Mouse (Mus musculus) kidney, adult 2 months (tissue): ENCODE results near the gene Ears2. TPM values are rescaled to one million over a fixed set of nuclear protein-coding genes. Genes with fewer than 3 reads are reported as not detected.

Source experiments
- DNase-seq: peaks from one replicate; pipeline ENCODE4 v3.0.0; 2021
- H3K27ac ChIP-seq: fragments of 200-500 bp; 2 replicates; pipeline ENCODE4 v1.5.1; 2012; ENCODE audit warnings: low read depth, low read length, control low read depth, inconsistent platforms; ENCODE audit not compliant: insufficient read depth
- H3K27me3 ChIP-seq: fragments of 200-500 bp; replicated peaks from 2 replicates; pipeline ENCODE4 v1.6.1; 2012; ENCODE audit warnings: mild to moderate bottlenecking, moderate library complexity, low read length, inconsistent platforms; ENCODE audit not compliant: control insufficient read depth, insufficient read depth
- H3K36me3 ChIP-seq: fragments of 200-500 bp; 2 replicates; pipeline ENCODE4 v1.6.1; 2012; ENCODE audit warnings: mild to moderate bottlenecking, moderate library complexity, low read length, inconsistent platforms; ENCODE audit not compliant: control insufficient read depth, insufficient read depth
- H3K4me1 ChIP-seq: fragments of 200-500 bp; 2 replicates; pipeline ENCODE4 v1.6.1; 2011; ENCODE audit warnings: low read length; ENCODE audit not compliant: control insufficient read depth, insufficient read depth
- H3K4me3 ChIP-seq: fragments of 200-500 bp; 2 replicates; pipeline ENCODE4 v1.5.1; 2011; ENCODE audit warnings: mild to moderate bottlenecking, low read depth, low read length, control low read depth; ENCODE audit not compliant: insufficient read depth
- CTCF ChIP-seq: fragments of 200-500 bp; conservative IDR thresholded peaks from 2 replicates; pipeline ENCODE4 v1.5.1; 2011; ENCODE audit warnings: low read depth, mild to moderate bottlenecking, control low read depth, low read length, moderate library complexity, mixed read lengths; ENCODE audit not compliant: insufficient read depth, insufficient read length
- POLR2A ChIP-seq: fragments of 200-500 bp; IDR thresholded peaks from one replicate; pipeline ENCODE4 v1.6.1; 2011; ENCODE audit warnings: low read depth, low read length, control low read depth
- WGBS: fragments of 180-500 bp; shearing (Covaris S2); methylation state at CpG from one replicate; pipeline ENCODE4 v1.1.7; 2018; 5-methylcytosine and 5-hydroxymethylcytosine counted together
- polyA plus RNA-seq: library from polyadenylated mRNA; depleted of rRNA; stranded (reverse); fragments of >200 nt; gene quantifications from 2 replicates; pipeline ENCODE4 v1.2.3, GENCODE M21; 2012

Gene Ears2
- polyA plus RNA-seq, 1 experiment, result 9.2 TPM

GRCm38 (mm10) chr7:122045181-122045634 lies 21.9 kb downstream of the Ears2 start:
- peak; percentile 28 for DNase-seq
- no peaks in the 10 kb centered on the region for H3K27me3 ChIP-seq
- no peak overlapping the region for H3K4me3 ChIP-seq
- H3K27ac ChIP-seq, result peak overlapping the region; percentile 16; the same call in 1 of the 2 replicates
- TF ChIP-seq POLR2A (no peak), CTCF (no peak)
- no peaks in the 10 kb centered on the region for H3K4me1 ChIP-seq
- no peaks in the 10 kb centered on the region; the same call in 1 of the 2 replicates for H3K36me3 ChIP-seq
- whole genome bisulfite sequencing, result 52% methylated on average over 4 of the region's 4 CpGs

DNA sequence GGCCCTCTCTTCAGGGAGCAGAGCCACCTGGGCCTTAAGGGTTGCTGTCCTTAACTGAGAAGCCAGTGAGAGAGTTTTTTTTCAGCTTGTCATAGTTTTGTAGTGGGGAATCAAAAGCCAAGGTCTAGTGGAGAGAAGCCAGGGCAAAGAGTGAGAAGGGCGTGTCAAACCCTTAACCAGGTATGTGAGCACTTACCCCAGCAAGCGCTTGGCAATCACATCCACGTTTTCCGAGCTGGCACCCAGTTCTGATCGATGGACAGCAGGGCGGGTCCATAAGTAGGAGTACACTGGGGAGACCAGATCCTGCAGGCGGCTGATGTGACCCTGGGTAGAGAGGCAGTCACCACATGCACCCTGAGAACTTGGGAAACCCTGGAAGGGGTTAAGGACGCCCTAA lies 23.0 kb downstream of the Ears2 start:
- WGBS, result 82% methylated on average over 8 of the region's 8 CpGs
- Histone ChIP-seq H3K4me3 (no peak overlapping the region), H3K36me3 (no peaks in the 10 kb centered on the region; the same call in 1 of the 2 replicates), H3K27me3 (no peaks in the 10 kb centered on the region), H3K4me1 (no peaks in the 10 kb centered on the region), H3K27ac (no peak overlapping the region)
- TF ChIP-seq CTCF, result no peak
- no peak for TF ChIP-seq POLR2A
- DNase-seq, result no peak

- Histone ChIP-seq H3K4me1 (no peaks in the 10 kb centered on the region), H3K27me3 (no peaks in the 10 kb centered on the region), H3K4me3 (no peak overlapping the region), H3K36me3 (no peaks in the 10 kb centered on the region; the same call in 1 of the 2 replicates), H3K27ac (no peak overlapping the region)
- TF ChIP-seq POLR2A (no peak), CTCF (peak; percentile 64)
- no peak for DNase-seq
- WGBS, result 19% methylated on average over 2 of the region's 2 CpGs
Measured at GRCm38 (mm10) chr7:122034348-122034747, 32.7 kb downstream of the Ears2 start.

- no peaks in the 10 kb centered on the region for H3K4me1 ChIP-seq
- no peaks in the 10 kb centered on the region for H3K27me3 ChIP-seq
- no peak overlapping the region for H3K27ac ChIP-seq
- 61% methylated on average over 3 of the region's 3 CpGs for WGBS
- no peak for DNase-seq
- TF ChIP-seq CTCF (no peak), POLR2A (no peak)
- no peak overlapping the region for H3K4me3 ChIP-seq
- H3K36me3 ChIP-seq, result no peaks in the 10 kb centered on the region
Measured at GRCm38 (mm10) chr7:122033371-122033770, 33.7 kb downstream of the Ears2 start.

GRCm38 (mm10) chr7:122022131-122022530 lies 44.9 kb downstream of the Ears2 start:
- WGBS, result 45% methylated on average over 2 of the region's 2 CpGs
- H3K36me3 ChIP-seq, result no peaks in the 10 kb centered on the region
- H3K27me3 ChIP-seq, result no peaks in the 10 kb centered on the region
- H3K4me1 ChIP-seq, result peaks cover 6% of the 10 kb centered on the region; the same call in 1 of the 2 replicates
- peak overlapping the region; percentile 25; the same call in 1 of the 2 replicates for H3K27ac ChIP-seq
- peak; percentile 85 for DNase-seq
- H3K4me3 ChIP-seq, result no peak overlapping the region
- TF ChIP-seq CTCF (no peak), POLR2A (no peak)

DNA sequence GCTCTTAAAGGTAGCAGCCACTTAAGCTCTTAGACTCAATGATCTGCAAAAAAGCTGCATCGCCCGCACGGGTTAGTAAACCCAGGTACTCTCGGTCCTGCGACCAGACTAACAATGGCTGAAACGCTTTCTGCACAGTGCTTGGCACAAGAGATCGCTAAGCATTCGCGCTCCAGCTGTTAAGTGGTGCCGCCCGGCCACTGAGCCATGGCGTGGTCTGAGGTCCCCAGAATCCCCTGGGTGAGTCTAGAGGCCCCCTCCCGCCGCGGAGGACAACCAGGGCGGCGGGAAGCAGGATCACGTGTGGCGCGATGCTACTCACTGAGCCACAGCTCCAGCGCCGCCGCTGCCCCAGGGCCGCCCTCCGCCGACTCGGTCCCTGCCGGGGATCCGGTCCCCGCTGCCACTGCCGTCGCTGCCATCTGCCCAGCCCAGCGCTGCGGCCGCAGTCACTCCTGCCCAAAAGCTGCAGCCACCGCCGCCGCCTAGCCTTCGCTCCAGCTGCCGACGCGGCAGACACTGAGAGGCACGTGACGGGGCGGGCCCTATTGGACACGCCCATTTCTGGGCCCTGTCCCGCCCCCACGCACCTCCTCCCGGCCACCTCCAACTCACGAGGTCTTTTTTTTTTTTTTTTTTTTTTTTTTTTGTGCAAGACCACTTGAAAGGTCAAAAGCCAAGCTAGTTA lies 46.3 kb downstream of the Ears2 start, which contains the start of gene Gga2:
Gene Gga2 (minus strand): TSS at position 556 of the 688 bp plus-strand sequence.
- H3K27me3 ChIP-seq, result no peaks in the 10 kb centered on the region
- TF ChIP-seq CTCF (no peak), POLR2A (peak; percentile 69)
- no peaks in the 10 kb centered on the region for H3K36me3 ChIP-seq
- H3K4me1 ChIP-seq, result peaks cover 10% of the 10 kb centered on the region; the same call in 1 of the 2 replicates
- peak; percentile 94 for DNase-seq
- H3K4me3 ChIP-seq, result peak within 1 kb of the TSS; percentile 95
- WGBS, result under 1% methylated on average over 50 of the region's 50 CpGs
- H3K27ac ChIP-seq, result peak within 1 kb of the TSS; percentile 69

DNA sequence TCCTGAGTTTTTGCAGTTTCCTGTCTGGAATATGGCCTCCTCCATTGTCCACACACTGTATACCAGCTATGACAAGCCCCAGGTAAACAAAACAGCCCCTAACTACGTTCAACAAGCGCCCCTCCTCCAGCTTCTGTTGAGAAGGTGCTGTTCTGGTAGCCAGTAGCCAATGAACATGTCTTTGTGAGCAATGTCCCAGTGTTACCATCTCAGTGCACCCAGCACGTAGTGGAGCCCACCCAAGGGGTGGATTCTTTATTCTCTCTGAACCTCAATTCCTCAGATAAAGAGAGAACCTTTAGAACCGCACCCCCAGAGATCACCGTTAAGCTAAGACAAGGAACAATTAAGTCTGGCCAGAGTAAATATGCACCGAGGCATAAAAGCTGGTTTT lies 46.8 kb downstream of the Ears2 start:
- no peaks in the 10 kb centered on the region for H3K36me3 ChIP-seq
- peaks cover 14% of the 10 kb centered on the region; the same call in 1 of the 2 replicates for H3K4me1 ChIP-seq
- TF ChIP-seq POLR2A (no peak), CTCF (no peak)
- H3K27me3 ChIP-seq, result no peaks in the 10 kb centered on the region
- H3K27ac ChIP-seq, result peak overlapping the region; percentile 69
- 8% methylated on average over 6 of the region's 6 CpGs for WGBS
- no peak for DNase-seq
- H3K4me3 ChIP-seq, result peak overlapping the region; percentile 95
